Mouse (Mus musculus) forebrain, embryonic 11.5 days (tissue): Measurements from ENCODE around the gene Ccdc162. TPM values are rescaled to one million over a fixed set of nuclear protein-coding genes. Genes with fewer than 3 reads are reported as not detected.
"Not testable (repeated sequence)": the region's sequence is repeated elsewhere in the genome, so short reads cannot be mapped to it uniquely, and the experiment has no call there.

Source experiments
- ATAC-seq: fragments of 200-750 bp; cut with Nextera tagmentation; replicated peaks from 2 replicates; pipeline ENCODE4 v1.8.0; 2017; ENCODE audit warnings: moderate TSS enrichment; ENCODE audit not compliant: low FRiP score
- DNase-seq: peaks from one replicate; pipeline ENCODE4 v3.0.0-alpha.2; 2017; ENCODE audit warnings: low spot score
- H3K27ac ChIP-seq: fragments of 300-500 bp; sonication (generic); 2 replicates; pipeline ENCODE4 v1.5.1; 2014; ENCODE audit warnings: low read depth, low read length
- H3K27me3 ChIP-seq: fragments of 300-500 bp; sonication (generic); 2 replicates; pipeline ENCODE4 v1.6.1; 2014; ENCODE audit warnings: mild to moderate bottlenecking, low read length, mixed read lengths; ENCODE audit not compliant: control insufficient read depth, insufficient read depth
- H3K36me3 ChIP-seq: fragments of 300-500 bp; sonication (generic); 2 replicates; pipeline ENCODE4 v1.6.1; 2014; ENCODE audit warnings: mild to moderate bottlenecking, low read length, moderate library complexity, mixed read lengths; ENCODE audit not compliant: control insufficient read depth, insufficient read depth
- H3K4me1 ChIP-seq: fragments of 300-500 bp; sonication (generic); replicated peaks from 2 replicates; pipeline ENCODE4 v1.6.1; 2014; ENCODE audit warnings: low read length, mixed read lengths; ENCODE audit not compliant: control insufficient read depth, insufficient read depth
- H3K4me2 ChIP-seq: fragments of 300-500 bp; sonication (generic); 2 replicates; pipeline ENCODE4 v1.6.1; 2014; ENCODE audit warnings: low read depth, mild to moderate bottlenecking, low read length, moderate library complexity, mixed read lengths; ENCODE audit not compliant: severe bottlenecking
- H3K4me3 ChIP-seq: fragments of 300-500 bp; sonication (generic); 2 replicates; pipeline ENCODE4 v1.5.1; 2014; ENCODE audit warnings: low read depth, low read length
- H3K9ac ChIP-seq: fragments of 300-500 bp; sonication (generic); 2 replicates; pipeline ENCODE4 v1.6.1; 2014; ENCODE audit warnings: low read length
- H3K9me3 ChIP-seq: fragments of 300-500 bp; sonication (generic); 2 replicates; pipeline ENCODE4 v1.6.1; 2016; ENCODE audit warnings: low read length, mixed read lengths; ENCODE audit not compliant: control insufficient read depth
- WGBS: fragments of 180-500 bp; shearing (Covaris S2); extraction: QIAGEN DNeasy Blood & Tissue Kit; methylation state at CpG from one replicate; pipeline ENCODE4 v1.1.7; 2014; 5-methylcytosine and 5-hydroxymethylcytosine counted together
- polyA plus RNA-seq: library from polyadenylated mRNA; unstranded; fragments of >200 nt; fragmentation: Nextera tagmentation; extraction: Ambion mirVana; gene quantifications from 2 replicates; pipeline ENCODE4 v1.2.1, GENCODE M21; 2014

Ccdc162 gene
- polyA plus RNA-seq, 1 experiment from 2014 or later, result 0.80 TPM

- peak overlapping the region; percentile 93 for H3K4me3 ChIP-seq
- DNase-seq (no peak), ATAC-seq (no peak)
- 7% methylated on average over 5 of the region's 5 CpGs for WGBS
- no peak overlapping the region for H3K27ac ChIP-seq
- H3K4me2 ChIP-seq, result peak overlapping the region; percentile 70
- H3K27me3 ChIP-seq, result no peaks in the 10 kb centered on the region
- H3K9ac ChIP-seq, result peak overlapping the region; percentile 90
- H3K4me1 ChIP-seq, result peaks cover 9% of the 10 kb centered on the region
- no peaks in the 10 kb centered on the region for H3K36me3 ChIP-seq
- H3K9me3 ChIP-seq, result no peaks in the 10 kb centered on the region
Measured at GRCm38 (mm10) chr10:41520410-41520673, 196.1 kb downstream of the Ccdc162 start.

GRCm38 (mm10) chr10:41519640-41520409, 196.6 kb downstream of the Ccdc162 start:
- peak overlapping the region; percentile 92 for H3K27ac ChIP-seq
- H3K4me2 ChIP-seq, result peak overlapping the region; percentile 70
- H3K9me3 ChIP-seq, result no peaks in the 10 kb centered on the region
- under 1% methylated on average over 57 of the region's 65 CpGs for WGBS
- peak overlapping the region; percentile 90 for H3K9ac ChIP-seq
- no peaks in the 10 kb centered on the region for H3K27me3 ChIP-seq
- no peaks in the 10 kb centered on the region for H3K36me3 ChIP-seq
- no peak for DNase-seq
- ATAC-seq, result peak; percentile 61
- H3K4me1 ChIP-seq, result peaks cover 9% of the 10 kb centered on the region
- peak overlapping the region; percentile 93 for H3K4me3 ChIP-seq

GRCm38 (mm10) chr10:41518981-41519618, 197.3 kb downstream of the Ccdc162 start, which contains the start of gene Cd164:
TSS of gene Cd164 (plus strand) at chr10:41519414.
- Histone ChIP-seq H3K9ac (peak within 1 kb of the TSS; percentile 90), H3K4me2 (peak within 1 kb of the TSS; percentile 70), H3K9me3 (no peaks in the 10 kb centered on the region), H3K27me3 (no peaks in the 10 kb centered on the region), H3K36me3 (no peaks in the 10 kb centered on the region), H3K27ac (peak within 1 kb of the TSS; percentile 92), H3K4me1 (peaks cover 9% of the 10 kb centered on the region), H3K4me3 (peak within 1 kb of the TSS; percentile 93)
- peak; percentile 94 for ATAC-seq
- DNase-seq, result peak; percentile 97
- WGBS, result under 1% methylated on average over 69 of the region's 69 CpGs

- ATAC-seq (peak; percentile 70), DNase-seq (no peak)
- no peaks in the 10 kb centered on the region for H3K36me3 ChIP-seq
- peaks cover 9% of the 10 kb centered on the region for H3K4me1 ChIP-seq
- peak overlapping the region; percentile 93 for H3K4me3 ChIP-seq
- under 1% methylated on average over 23 of the region's 23 CpGs for WGBS
- H3K4me2 ChIP-seq, result peak overlapping the region; percentile 70
- H3K27ac ChIP-seq, result peak overlapping the region; percentile 92; the same call in 1 of the 2 replicates
- no peaks in the 10 kb centered on the region for H3K27me3 ChIP-seq
- H3K9ac ChIP-seq, result peak overlapping the region; percentile 90
- no peaks in the 10 kb centered on the region for H3K9me3 ChIP-seq
Measured at GRCm38 (mm10) chr10:41518508-41518980, 197.9 kb downstream of the Ccdc162 start.

GRCm38 (mm10) chr10:41514921-41515320, 201.5 kb downstream of the Ccdc162 start:
- H3K9ac ChIP-seq, result no peak overlapping the region
- no peaks in the 10 kb centered on the region for H3K36me3 ChIP-seq
- H3K4me1 ChIP-seq, result no peaks in the 10 kb centered on the region
- no peak overlapping the region for H3K4me2 ChIP-seq
- DNase-seq, result no peak
- no peak overlapping the region for H3K4me3 ChIP-seq
- no peak for ATAC-seq
- H3K27ac ChIP-seq, result no peak overlapping the region
- H3K27me3 ChIP-seq, result no peaks in the 10 kb centered on the region
- H3K9me3 ChIP-seq, result no peaks in the 10 kb centered on the region

- H3K4me2 ChIP-seq, result no peak overlapping the region
- H3K27me3 ChIP-seq, result no peaks in the 10 kb centered on the region
- no peaks in the 10 kb centered on the region for H3K4me1 ChIP-seq
- H3K9ac ChIP-seq, result no peak overlapping the region
- H3K36me3 ChIP-seq, result no peaks in the 10 kb centered on the region
- no peak overlapping the region for H3K27ac ChIP-seq
- DNase-seq (no peak), ATAC-seq (no peak)
- no peaks in the 10 kb centered on the region for H3K9me3 ChIP-seq
- H3K4me3 ChIP-seq, result no peak overlapping the region
- 80% methylated on average over 4 of the region's 4 CpGs for WGBS
Measured at GRCm38 (mm10) chr10:41514301-41514700, 202.1 kb downstream of the Ccdc162 start.

GRCm38 (mm10) chr10:41509160-41509559, 207.3 kb downstream of the Ccdc162 start:
- H3K4me1 ChIP-seq, result no peaks in the 10 kb centered on the region
- no peak overlapping the region for H3K4me3 ChIP-seq
- no peak overlapping the region for H3K9ac ChIP-seq
- WGBS, result 34% methylated on average over 2 of the region's 2 CpGs
- no peaks in the 10 kb centered on the region for H3K9me3 ChIP-seq
- H3K36me3 ChIP-seq, result no peaks in the 10 kb centered on the region
- no peak overlapping the region for H3K27ac ChIP-seq
- no peaks in the 10 kb centered on the region for H3K27me3 ChIP-seq
- ATAC-seq (no peak), DNase-seq (no peak)
- no peak overlapping the region for H3K4me2 ChIP-seq

GRCm38 (mm10) chr10:41505446-41505845, 211.0 kb downstream of the Ccdc162 start:
- peak; percentile 72 for DNase-seq
- not testable (repeated sequence) for H3K27me3 ChIP-seq, ATAC-seq, H3K4me1 ChIP-seq, H3K9ac ChIP-seq, H3K4me2 ChIP-seq, H3K9me3 ChIP-seq, H3K4me3 ChIP-seq, H3K36me3 ChIP-seq, H3K27ac ChIP-seq
- 1% methylated on average over 3 of the region's 3 CpGs for WGBS
